Mouse (Mus musculus) cortical plate, adult 2 months (tissue): ENCODE results near the gene Dis3l.

Experiments
- CTCF ChIP-seq: fragments of 200-500 bp; IDR thresholded peaks from 2 replicates; pipeline ENCODE4 v1.5.1; 2011; ENCODE audit warnings: mild to moderate bottlenecking, control low read depth, low read length; ENCODE audit not compliant: insufficient read depth; ENCODE audit errors: extremely low read depth
- POLR2A ChIP-seq: fragments of 200-500 bp; IDR thresholded peaks from 2 replicates; pipeline ENCODE4 v1.6.1; 2011; ENCODE audit warnings: mild to moderate bottlenecking, low read length, control low read depth; ENCODE audit not compliant: insufficient read depth; ENCODE audit errors: extremely low read depth

- TF ChIP-seq CTCF, result no peak
- TF ChIP-seq POLR2A, result no peak
Observed at GRCm38 (mm10) chr9:64339361-64339760, 1.7 kb downstream of the Dis3l start.
